Mouse (Mus musculus) 3T3-L1 (cell line): ENCODE results near the gene Fcrl6.

Experiments
- DNase-seq: peaks from one replicate; pipeline ENCODE4 v3.0.0-alpha.2; 2015; ENCODE audit warnings: low read depth, low spot score

Gene Fcrl6

DNA sequence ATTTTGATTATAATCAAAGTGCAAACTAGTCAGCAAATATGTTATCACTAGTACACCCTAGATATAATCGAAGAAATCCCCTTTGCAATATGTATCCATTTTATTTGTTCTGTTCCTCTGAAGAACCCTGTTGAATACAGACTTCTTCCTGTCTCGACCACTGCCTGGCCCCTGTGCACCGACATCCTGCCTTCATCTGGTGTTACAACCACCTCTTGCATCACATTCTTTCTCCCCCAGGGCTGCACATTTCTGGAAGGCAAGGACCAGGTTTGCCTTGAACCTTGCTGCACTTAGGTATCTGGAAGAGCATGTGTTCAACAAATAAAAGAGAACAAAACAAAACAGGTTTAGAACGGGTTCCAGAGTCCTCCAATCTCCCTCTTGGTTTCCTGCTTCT is 13.1 kb upstream of the Fcrl6 start:
- no peak for DNase-seq

DNA sequence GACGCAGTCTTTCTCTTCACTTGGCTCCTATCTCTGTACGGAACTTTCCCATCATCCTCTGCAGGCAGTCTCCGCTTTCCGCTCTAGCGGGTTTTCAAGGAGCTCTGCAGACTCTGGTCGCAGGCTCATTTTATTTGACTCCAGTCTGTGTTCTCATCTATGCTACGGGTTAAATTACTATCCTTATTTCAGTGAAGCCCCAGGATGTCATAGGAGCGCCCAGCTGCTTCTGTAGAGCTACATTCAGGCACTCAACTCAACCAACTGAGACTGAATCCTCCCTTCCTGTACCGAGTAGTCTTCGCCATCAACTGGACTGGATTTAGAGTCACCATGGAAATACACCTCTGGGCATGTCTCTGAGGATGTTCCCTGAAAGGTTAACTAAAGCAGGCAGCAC is 12.3 kb upstream of the Fcrl6 start:
- no peak for DNase-seq

DNA sequence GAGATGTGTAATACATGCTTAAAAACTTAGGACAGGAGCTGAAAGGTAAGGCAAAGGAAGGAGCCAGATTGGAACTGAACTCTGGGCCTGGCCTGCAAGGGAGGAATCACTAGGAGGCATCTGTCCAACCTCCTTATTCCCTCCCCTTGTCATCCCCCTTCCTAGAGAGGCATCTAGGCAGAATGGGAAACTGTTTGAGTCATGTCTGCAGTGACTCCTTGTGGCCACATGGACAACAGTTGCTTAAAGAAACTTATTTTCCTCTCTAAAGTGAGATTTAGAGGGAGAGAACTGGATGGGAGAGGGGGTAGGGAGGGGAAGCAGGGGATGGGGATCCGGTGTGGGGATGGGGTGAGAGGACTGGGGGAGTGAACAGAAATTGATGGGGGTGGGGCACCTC is 10.4 kb upstream of the Fcrl6 start:
- DNase-seq: peak; percentile 55

DNA sequence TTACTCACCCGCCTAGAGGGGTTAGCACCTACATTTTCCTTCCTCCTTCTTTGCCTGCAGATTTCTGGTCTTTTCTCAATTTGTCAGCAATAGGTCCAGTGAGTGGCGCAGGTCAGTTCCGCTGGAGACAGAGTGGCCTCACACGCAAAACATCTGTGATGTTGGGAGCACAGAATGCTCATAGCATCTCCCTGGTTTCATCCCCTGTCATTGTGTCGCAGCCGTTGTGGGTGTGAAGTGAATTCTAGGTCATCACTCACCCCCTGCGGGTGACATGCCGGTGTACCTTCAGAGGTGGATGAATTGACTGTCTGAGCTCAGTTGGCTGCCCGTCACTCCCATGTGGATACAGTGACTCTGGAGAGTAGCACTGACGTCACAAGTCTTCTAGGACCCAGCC is 9.0 kb upstream of the Fcrl6 start:
- DNase-seq: no peak

DNA sequence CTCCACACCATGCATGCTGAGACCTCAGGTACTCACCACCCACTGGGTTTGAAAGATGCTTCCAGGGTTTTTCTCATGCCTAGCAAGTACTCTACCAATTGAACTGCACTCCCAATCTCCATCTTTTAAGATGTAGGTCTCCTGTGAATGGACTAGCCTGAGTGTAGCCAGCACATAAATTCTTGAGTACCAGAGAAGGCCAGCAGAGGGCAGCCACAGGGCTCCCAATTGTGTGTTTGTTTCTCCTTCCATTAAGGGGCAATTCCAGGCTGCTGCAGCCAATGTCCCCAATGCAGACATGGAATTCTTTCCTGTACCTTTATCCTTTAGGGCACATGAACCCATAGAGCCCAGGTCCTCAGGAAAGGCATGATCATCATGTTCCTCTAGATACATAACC is 7.9 kb downstream of the Fcrl6 start:
- DNase-seq: peak; percentile 68

DNA sequence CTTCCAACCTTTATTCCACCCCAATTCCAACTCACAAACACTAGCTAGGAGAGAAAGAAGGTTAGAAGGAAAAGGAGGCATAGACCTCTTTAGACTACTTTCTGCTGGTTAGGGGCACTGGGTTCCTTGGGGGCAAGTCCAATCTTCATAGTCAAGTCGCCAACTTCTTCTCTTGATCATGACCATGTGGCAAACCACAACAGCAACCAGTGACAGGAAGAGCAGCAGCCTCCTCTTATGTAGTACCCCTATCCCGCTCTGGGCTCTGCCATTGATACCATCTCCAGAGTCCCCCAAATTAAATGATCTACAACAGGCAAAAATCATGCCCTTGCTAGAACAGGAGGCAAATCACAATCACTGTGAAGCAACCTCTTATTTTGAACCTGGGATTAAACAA is 8.4 kb downstream of the Fcrl6 start:
- DNase-seq: no peak

DNA sequence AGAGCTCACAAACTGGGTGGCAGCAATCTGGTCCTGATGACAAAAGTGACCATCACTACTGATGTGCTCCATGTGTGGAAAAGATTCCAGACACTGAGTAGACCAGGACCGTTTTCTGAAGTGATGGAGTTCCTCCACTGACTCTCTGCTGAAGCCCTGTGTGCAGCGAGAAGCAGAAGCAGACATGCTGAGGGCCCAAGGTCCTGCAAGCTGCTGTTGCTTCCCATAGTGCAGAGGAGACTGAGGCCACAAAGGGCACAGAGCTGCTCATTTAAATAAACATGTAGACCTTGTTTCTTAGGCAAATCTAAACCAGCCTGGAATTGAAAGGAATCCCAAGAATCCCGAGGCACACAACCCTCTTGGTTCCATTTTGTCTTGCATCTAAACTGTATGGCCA is 9.0 kb downstream of the Fcrl6 start:
- no peak for DNase-seq

DNA sequence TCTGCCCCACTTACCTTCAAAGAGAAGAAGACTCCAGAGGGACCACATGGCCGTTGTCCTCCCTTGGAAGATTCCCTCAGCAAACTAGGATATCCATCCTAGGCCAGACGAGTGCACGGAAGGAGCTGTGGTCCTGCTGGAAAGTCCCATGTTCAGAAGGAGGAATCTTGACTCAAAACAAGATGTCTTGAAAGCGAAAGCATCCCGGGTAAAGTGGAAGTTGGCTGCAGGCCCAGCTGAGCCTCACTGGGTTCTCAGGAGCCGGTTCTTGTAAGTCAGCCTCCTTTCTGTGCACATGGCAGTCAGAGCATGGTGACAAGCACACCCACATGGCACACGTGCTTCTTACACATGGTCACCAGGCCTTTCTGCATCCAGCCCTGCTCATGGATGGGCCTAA is 12.0 kb downstream of the Fcrl6 start, which contains the start of gene Slamf8:
Slamf8 (minus strand) TSS at position 184 of the 400 bp plus-strand sequence.
- DNase-seq: peak; percentile 58

DNA sequence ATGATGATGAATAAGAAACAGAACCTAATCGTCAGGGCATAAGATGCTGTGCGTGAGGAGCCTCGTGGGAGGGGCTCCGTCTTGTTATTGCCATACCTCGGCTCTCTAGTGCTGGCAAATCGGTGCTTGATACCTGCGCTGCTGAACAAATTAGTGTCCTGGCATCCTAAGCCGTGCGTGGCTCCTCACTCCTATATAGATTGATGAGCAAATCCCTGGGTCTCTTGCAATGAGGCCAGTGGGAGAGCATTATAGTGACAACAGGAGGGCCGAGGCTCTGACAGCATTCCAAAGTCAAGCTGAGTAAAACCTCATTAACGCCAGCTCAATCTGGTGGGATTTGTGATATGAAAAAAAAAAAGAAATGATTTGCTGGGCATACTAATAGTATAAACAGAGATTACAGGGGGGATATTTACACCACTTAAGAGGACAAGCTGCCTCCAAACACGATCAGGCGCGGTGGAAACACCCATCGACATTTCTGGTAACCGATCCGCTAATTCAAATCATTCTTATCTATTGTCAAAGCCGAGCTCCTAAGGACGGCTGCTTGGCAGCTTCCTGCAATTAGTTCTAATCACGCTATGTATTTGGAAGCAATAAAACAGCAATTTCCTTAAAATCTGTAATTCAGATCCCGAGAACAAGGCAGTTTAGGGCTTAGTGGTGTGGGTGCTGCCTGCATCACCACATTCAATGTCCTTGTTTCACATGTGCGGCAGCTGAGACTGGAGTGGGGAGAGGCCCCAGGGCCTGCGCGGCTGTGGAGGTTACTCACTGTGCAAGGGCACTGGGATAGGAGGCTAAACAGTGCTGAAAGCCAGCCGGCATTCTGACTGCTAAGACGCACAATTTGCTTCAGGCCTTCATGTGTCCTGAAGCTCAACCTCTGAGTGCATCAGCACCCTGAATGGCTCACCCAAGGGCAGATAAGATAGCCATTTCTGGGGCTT is 16.5 kb downstream of the Fcrl6 start:
- no peak for DNase-seq

DNA sequence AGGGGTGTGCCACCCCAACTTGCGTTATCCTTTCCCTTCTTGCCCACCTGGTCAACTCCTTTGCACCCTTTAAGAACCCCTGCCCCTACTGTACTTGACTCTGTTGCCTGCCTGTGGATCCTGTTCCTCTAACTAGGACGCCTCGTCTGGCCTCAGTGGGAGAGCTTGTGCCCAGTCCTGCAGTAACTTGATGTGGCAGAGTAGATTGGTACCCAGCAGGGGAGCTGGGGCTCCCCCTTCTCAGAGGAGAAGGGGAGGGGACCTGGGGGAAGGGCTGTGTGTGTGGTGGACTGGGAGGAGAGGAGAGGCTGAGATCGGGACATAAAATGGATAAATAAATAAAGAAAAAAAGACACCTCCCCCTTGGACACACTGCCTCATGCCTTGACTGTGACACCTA is 17.3 kb downstream of the Fcrl6 start:
- DNase-seq: no peak

DNA sequence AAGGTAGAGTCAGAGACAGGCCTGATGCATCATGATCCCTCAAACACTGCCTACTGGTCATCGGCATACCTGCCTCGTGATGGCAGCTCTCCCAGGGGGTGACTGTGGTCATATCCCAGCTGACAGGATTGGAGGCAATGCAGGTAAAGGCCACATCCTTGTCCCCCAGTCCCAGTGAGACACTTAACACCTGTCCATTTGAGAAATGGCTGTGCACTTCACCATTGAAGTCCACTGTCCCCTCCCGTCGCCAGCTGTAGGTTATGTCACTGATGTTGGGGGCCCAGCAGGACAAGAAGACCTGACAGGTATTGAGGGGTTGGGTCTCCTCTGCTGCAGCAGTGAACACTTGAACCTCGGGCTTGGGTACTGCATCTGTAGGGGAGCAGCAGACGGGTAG is 18.1 kb downstream of the Fcrl6 start:
- no peak for DNase-seq

DNA sequence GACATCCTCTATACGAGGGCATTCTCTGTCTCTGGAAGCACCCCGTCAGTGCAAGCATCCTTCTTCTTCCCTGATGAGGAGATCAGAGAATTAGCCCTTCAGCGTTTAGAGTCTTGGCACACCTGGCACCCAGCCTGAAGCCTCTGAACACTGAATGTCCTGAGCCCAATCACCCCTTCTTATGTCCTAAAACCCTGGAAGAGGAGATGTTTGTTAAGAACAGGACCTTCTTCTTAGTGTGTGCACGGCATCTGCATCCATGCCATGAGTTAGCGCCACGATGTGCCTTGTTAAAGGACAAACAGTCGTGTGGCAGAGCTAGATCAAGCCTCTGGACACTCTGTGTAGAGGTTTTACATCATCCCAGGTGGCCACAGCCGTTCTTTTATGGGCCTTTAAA is 19.9 kb downstream of the Fcrl6 start:
- DNase-seq: no peak

DNA sequence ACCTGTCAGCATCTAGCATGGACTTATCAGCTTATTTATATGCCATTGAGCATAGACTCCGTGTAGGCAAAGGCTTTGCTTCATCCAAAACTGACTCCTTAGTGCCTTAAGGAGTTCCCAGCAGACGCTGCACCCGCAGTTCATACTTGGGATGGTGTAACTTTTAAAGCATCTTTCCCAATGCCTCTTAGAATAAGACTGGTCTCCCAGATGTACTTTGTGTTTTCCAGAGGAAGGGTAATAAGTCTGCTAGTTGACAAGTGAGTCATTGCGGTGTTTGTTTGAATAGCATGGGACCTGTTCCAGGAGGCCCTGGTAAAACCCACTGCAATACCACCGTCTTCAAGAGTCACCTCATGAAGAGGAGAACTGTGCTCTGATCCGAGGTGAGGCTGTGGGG is 22.2 kb downstream of the Fcrl6 start:
- peak; percentile 97 for DNase-seq

DNA sequence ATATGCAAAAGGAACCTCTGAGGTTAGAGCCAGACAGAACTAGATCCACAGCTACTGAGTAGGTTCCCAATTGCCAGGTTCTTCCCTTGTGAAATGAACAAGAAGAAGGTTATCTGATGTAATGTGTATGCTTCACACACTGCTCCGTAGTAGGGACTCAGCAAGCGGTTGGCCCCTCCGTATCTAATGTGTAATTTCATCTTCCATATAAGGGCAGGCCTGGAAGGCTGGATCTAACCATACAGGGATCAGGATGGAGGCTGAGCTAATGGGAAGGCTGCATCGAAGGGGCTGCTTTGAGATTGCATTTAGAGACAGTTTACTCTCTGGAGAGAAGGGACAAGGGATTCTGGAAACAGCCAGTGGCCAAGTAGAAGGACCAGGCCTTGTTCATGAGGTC is 34.6 kb downstream of the Fcrl6 start:
- no peak for DNase-seq

DNA sequence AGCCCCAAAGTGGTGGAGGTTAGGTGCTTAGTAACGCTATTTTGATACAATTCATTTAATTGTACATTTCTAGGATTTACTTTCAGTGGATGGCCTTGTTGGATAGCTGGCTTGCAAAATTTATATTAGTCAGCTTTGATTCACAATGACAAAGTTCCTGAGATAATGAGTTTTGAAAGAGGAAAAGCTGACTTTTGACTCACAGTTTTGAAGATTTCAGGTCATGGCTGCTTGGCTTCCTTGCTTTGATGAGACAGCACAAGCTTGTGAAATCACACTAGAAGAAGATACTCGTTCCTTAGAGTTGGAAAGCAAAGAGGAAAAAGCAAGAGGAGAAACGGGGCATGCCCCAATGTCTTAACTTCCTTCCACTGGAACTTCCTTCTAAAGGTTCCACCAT is 36.2 kb downstream of the Fcrl6 start:
- no peak for DNase-seq

DNA sequence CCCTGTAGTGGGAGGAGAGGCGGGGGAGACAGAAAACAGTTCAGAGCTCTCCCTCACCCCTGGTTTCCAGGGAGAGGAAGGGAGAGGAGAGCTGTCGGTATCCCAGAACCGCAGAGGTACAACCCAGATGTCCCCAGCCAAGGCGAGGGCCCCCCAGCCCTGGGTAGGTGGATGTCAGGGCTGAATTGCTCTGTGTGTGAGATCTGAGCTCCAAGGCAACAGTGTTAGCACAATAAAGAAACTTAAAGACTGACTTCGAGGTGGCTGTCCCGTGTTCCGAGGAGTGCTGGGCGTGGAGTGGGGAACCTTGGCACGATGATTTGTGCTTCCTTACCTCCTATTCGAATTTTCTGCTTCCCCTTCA is 38.9 kb downstream of the Fcrl6 start:
- DNase-seq: no peak

DNA sequence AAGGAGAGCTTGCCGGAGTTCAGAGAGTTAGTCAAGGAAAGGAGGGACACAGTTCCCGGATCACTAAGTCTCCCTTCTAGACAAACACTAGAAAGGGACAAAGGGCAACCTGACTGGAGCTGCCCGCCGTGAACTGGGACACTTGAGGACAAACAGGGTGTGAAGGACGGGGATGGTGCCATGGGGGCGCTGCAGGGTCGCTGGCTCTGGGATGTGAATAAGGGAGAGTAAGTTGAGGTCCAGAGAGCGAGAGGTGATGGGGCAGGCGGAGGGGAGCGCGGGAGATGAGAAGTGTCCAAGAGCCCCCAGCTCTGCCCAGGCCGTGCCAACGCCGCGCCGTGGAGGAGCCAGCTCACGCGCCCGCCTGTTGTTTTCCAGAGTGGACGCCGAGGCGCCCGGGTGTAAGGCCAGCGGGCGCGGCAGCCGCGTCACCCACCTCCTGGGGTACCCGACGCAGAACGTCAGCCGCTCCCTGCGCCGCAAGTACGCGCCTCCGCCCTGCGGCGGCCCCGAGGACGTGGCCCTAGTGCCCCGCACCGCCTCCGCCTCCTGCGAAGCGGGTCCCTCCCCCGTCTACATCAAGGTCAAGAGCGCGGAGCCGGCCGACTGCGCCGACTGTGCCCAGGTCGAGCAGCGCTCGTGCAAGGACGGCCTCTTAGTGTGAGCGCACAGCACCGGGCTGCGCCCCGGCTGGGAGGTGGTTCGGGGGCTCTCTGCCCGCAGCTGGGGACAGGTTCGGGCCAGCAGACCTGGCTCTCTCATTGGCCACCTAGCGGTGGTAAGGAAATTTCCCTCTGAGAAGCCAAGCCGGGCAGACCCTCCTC is 39.5 kb downstream of the Fcrl6 start:
- peak; percentile 45 for DNase-seq

DNA sequence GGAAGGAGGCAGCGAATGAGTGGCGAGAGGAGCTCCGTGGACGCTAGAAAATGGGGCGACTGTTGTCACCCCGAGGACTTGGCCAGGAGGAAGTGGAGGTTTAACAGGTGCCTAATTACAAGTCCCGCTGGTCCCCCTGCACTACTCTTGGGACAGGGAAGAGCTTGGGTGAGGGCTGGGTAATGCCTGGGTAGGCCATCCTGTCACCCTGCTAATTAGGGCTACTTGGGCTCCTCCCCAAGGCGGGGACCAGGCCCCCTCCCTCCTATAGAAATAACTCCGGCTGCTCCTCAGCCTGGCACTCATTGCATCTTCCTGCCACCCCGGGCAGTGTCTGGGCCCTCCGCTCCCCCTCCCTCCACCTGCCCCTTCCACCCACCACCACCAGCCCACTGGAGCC is 46.7 kb downstream of the Fcrl6 start, which contains the start of gene Vsig8:
Vsig8 (plus strand) TSS at position 301 of the 400 bp plus-strand sequence.
- no peak for DNase-seq

DNA sequence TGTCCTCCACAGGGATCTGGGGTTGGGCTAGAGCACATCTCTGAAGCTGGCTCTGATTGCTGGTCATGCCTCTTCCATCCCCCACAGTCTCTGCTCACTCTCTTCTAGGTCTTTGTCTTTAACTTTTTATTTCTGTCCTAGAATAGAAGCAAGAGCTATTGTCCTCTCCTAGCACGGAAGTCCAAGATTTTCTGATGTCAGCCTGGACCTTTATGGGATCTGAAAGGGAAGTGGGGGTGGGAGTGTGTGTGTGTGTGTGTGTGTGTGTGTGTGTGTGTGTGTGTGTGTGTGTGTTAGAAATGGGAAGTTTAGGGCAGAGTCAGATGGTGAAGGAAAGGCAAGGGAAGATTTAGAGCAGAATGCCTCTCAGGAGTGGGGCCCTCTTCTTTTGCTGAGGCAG is 49.7 kb downstream of the Fcrl6 start:
- DNase-seq: no peak

DNA sequence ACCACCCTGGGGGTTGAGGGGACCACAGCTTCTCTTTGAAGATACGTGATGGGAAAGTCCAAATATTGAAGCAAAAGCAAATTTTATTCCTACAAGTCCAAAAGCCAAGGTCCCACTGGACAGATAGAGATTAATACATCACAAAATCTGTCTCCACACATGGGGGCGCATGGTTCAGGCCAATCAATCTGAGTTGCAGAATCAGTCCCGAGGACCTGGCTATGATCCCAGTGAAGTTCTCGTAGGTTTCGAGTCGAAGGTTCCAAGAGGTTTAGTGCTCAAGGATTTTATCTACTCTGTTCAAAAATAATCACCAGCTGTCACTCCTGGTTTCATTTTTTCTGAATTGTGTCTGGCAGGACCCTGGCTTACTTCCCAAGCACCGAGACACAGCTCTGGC is 51.3 kb downstream of the Fcrl6 start:
- DNase-seq: no peak

DNA sequence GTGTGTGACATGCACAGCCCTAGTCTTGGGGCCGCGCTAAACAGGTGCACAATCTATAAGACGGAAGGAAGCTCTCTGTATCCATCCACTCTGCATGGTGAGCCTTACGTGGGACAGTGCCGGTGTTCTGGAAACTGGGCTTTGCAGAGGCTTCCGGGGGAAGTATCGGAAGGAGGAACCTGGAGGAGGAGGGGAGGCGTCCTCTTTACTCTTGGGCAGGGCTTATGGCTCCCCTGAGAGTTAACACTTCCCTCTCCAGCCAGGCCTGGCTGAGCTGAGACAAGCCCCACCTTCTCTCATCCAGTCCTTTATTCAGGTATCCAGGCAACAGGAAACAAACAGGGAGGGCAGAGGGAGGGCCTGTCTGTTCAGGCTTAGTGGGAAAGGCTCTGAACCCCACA is 51.8 kb downstream of the Fcrl6 start:
- DNase-seq: no peak

DNA sequence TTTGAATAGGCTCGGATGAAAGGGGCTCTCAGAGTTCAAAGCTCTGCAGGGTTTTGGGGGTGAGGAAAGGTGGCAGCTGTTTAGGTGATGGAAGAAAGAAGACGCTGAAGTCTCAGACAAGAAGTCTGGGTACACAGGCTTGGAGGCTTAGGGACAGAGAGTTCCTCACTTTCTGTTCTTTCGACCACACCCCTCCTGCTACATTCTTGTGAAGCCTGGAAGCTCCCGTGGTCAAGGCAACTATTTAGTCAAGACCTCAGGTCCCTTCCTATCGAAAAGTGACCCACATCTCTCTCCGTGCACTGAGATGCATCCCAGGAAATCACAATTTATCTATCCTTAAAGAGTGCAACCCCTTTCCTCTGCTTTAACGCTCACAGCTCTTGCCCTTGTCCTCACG is 52.6 kb downstream of the Fcrl6 start:
- no peak for DNase-seq

DNA sequence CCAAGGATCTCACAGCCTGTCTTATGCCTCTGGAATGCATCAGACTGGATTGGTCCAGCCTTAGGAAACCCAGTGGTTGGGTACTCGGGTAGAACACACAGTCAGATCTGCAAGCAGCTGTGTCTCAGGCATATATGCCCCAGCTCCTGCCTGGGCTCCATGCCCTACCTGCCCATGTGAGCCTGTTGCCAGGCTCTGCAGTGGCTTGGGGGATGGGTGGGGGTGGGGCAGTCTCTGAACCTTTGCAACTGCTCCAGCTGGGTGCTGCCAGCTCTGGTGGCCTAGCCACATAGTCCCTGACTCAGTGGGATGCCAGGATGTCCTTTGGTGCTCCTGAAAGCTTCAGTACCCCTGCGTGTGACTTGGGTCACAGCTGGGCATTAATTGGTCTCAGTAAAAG is 53.0 kb downstream of the Fcrl6 start:
- no peak for DNase-seq
